Mouse (Mus musculus) cortical plate, adult 2 months (tissue): ENCODE results near the gene Wnt7a.

Experiments used
- CTCF ChIP-seq: fragments of 200-500 bp; IDR thresholded peaks from 2 replicates; pipeline ENCODE4 v1.5.1; 2011; ENCODE audit warnings: mild to moderate bottlenecking, control low read depth, low read length; ENCODE audit not compliant: insufficient read depth; ENCODE audit errors: extremely low read depth
- POLR2A ChIP-seq: fragments of 200-500 bp; IDR thresholded peaks from 2 replicates; pipeline ENCODE4 v1.6.1; 2011; ENCODE audit warnings: mild to moderate bottlenecking, low read length, control low read depth; ENCODE audit not compliant: insufficient read depth; ENCODE audit errors: extremely low read depth

DNA sequence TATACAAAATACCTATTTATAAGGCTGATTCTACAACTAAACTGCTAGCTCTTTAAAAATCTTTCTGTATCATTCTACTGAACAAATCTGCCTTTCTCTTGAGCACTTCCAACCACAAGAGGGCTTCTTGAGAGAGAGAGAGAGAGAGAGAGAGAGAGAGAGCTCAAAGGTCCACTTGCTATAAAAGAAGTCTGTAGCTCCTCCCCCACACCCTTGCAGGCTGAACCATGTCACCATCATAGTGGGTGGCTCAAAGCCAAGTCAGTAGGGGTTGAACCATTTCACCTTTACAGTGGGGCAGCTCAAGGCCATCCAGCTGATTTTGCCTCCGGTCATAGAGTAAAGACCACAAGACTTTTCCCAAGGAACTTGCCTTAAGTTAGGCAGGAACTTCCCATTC lies 48.3 kb upstream of the Wnt7a start:
- TF ChIP-seq CTCF (no peak), POLR2A (no peak)
